Mouse (Mus musculus): Measurements from ENCODE around the gene Rnaset2a.

DNA sequence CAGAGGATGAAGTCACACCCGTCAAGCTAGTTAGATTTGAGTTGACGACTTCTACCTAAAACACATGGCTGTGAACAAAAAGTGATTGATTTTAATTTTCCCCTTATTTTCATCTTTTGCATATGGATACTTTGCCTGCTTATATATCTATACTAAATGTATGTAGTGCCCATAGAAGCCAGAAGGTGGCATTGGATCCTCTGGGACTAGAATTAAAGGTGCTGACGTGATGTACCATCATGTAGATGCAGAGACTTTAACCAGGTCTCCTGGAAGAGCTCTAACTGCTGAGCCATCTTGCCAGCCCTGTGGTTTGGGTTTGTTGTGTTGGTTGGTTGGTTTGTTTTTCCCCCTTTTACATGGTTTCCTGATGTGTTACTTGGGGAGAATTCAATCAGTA lies 49.8 kb upstream of the Rnaset2a start:
- TF ChIP-seq CTCF (IDR thresholded peaks at IDR 0.05; ENCODE audit: borderline replicate concordance, control insufficient read depth, extremely low read depth, insufficient read depth, low read length, poor library complexity) (no peak), POLR2A (IDR thresholded peaks at IDR 0.05; ENCODE audit: control insufficient read depth, extremely low read depth, insufficient read depth, low read length, poor library complexity) (no peak)
